Mouse (Mus musculus): ENCODE results near the gene Lrrc75a.

Lrrc75a gene

DNA sequence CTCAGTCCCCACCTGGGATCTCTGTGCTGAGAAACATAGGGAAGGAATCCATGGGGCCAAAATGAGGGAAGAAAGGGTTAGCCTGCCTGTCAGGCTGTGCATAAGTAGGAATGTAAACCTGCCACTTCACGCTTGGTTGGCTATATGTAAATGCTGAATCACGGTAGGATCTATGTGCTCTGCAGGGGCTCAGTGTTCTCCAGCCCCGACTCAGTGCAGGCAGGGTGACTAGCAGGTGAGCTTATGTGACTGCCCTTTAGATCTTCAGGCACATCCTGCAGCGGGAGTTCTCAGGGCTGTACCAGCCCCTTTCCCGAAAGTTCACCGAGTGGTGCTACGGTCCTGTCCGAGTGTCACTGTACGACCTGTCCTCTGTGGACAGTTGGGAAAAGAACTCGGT lies 58.9 kb downstream of the Lrrc75a start:
- no peak for DNase-seq

DNA sequence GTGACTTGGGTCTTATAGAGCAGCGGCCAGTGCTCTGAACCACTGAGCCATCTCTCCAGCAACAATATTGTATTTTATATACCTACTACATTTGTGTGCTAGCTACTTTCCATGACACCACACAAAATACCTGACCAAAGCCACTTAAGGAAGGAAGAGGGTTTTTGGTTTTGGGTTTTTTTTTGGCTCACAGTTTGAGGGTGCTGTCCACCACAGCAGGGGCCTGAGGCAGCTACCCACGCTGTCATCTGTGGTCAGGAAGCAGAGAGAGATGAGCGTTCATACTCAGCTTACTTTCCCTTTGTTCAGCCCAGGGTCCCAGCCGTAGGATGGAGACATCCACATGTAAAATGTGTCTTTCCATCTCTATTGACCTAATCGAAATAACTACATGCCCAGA lies 61.3 kb downstream of the Lrrc75a start:
- DNase-seq: no peak

DNA sequence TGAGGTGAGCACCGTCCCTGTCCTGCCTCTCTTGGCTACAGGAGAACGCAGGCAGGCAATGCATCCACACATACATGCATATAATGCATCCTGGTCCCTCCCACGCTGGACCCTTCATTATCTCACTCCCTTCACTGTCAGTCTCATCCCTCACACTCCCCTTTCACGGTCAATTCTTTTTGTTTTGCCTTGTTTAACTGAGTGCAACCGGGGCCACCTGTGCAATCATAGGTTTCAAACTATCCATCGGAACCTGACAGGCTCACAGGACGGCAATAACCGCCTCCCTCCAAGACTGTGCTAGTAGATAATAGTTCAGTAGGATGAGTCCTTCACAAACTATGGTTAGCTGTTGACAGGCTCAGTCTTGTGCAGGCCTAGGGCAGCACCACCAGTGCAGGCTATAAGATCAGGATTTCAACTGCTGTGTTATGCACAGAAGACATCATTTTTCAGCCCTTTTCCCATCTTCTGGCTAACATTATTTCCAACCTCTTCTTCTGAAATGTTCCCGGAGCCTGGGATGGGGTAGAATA lies 63.6 kb downstream of the Lrrc75a start:
- no peak for DNase-seq

- no peak for DNase-seq
Observed at GRCm38 (mm10) chr11:62583031-62583430, 65.3 kb downstream of the Lrrc75a start.

DNA sequence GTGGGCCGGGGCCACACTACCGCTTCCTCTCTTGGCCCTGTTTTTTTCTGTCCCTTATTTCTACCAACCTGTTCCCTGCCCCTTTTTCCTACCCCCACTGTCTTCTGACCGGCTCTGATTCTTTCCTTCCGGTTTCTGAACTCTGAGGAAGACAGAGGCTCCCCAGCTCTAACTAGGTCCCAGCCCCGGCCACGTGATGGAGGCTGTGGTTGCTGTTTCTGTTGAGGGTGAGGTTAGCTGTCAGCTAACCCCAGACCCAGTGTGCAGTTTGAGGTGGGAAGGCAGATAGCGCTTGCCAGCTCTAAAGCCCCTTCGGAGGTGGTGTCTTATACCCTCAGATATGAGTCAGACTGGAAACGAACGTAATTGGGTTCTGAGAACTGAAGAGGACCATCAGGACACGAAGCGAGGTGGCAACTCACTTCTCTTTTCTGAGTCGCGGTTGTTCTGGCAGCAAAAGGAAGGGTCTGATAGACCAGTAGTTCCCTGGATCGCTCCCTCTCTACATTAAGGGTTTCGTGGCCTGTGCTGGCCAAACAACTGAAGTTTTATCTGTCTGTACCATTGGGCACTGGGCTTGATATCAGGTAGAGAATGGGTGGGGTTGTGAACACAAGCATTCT lies 71.7 kb downstream of the Lrrc75a start:
- DNase-seq: peak in 1 of 2 experiments; percentile 29

- peak; percentile 82 to 84 for DNase-seq
Observed at GRCm38 (mm10) chr11:62575659-62576438, 72.5 kb downstream of the Lrrc75a start.

DNA sequence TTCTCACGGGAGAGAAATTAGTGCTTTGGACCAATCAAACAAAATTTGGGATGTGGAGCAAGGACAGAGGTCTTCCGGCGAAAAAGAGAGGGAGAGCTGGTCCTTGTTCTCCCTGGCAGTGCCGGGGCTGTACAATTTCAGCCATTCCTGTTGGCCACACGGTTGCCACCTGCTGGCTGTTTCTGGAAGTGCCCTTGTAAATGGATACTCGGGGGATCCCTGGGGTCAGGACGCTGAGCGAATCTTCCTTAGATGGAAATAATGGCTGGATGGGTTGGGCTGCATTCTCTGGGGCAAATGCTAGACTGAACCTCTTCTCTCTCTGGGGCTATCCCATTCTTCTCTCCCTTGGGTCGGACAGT lies 73.0 kb downstream of the Lrrc75a start:
- DNase-seq: peak; percentile 92 to 94

DNA sequence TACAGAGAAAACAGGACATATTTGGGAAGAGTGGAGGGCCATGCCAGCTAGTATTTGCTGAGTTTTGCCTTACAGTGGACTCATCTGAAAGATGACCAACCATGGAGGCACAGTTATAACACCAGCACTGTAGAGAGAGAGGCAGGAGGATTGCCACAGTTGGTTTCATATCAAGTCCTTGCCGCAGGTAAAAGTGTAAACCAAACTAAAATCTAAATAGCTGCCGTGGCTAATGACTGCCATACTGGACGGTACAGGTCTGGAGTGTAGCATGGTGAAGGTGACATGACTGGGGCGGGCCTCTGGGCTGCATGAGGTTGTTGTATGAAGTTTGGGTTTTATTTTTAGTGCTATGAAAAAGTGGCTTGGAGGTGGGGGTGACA lies 73.6 kb downstream of the Lrrc75a start:
- DNase-seq: no peak

- no peak for DNase-seq
Observed at GRCm38 (mm10) chr11:62573959-62574702, 74.2 kb downstream of the Lrrc75a start, which contains the start of gene Trpv2. Trpv2 (plus strand) TSS chr11:62574486.

- DNase-seq: no peak
Observed at GRCm38 (mm10) chr11:62568300-62568699, 80.0 kb downstream of the Lrrc75a start.

- no peak for DNase-seq
Observed at GRCm38 (mm10) chr11:62566211-62566610, 82.1 kb downstream of the Lrrc75a start.

GRCm38 (mm10) chr11:62565747-62566146 lies 82.6 kb downstream of the Lrrc75a start:
- no peak for DNase-seq

DNA sequence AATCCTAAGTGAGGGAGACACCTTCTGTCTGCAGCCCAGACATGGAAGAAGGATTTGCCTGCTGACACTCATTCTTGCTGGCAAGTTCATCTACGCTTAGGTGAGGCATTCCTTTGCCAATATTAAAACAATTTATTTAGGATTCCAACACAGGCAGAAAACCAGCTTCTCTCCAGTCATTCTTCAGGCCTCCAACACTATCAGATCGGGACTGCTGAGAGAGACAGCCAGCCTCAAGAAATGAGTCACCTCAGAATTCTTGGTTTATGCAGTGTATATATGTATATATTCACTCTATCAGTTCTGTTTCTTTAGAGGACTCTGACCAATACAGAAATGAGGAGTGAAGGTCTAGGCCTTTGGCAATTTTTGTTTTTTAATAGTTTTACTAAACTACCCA lies 84.7 kb downstream of the Lrrc75a start:
- DNase-seq: no peak

DNA sequence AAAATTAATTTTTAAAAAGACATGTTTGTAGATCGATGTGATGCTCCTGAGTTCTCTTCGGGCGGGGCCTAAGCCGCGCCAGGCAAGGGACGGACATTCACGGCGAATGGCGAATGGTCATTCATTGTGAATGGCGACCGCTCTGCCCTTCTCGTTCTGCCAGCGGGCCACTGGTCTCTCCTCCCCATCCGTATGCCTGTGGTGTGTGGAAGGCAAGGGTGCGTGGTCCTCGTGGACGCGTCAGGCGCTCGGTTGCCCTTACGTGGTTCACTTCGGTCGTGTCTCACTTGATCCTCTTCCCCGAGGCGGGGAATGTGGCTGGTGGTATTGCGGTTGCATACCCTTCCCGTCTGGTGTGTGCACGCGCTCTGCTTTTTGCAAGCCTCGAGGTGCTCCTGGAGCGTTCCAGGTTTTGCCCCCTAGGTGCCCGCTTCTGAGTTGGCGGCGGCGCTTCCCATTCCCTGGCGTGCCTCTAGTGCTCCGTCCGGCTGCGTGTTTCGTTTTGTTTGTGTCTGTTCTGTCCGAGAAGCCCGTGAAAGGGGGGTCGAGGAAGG lies 87.8 kb downstream of the Lrrc75a start:
- DNase-seq: peak; percentile 30 to 39

DNA sequence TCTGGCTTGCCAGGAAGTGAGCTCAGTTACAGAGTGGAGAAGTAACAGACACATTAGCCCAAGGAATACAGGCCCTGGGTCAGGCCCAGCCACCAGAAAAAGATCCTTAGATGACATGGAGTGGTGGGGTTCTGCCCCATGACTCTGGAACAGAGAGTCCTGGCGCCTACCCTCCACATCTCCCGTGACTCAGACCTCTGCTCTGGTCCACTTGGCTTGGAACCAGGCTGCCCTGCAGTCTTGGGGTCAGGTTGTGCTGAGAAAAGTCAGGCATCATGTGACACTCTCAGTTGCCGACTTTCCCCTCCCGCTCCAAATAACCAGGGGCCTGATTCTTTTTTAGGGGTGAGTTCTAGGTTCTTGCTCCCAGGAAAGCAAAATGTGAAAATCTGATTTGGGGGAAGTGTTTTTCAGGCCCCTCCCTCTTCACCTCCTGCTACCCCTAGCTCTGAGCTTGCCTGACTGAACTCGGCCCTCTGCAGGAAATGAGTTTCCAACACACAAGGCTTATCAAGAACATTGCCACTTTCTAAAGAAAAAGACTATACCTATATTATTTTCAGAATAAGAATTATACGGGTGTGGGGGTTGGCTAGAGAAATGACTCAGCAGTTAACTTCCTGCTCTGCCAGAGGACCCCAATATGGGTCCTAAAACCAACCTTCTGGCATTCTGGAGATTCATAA lies 89.2 kb downstream of the Lrrc75a start:
- DNase-seq: no peak

DNA sequence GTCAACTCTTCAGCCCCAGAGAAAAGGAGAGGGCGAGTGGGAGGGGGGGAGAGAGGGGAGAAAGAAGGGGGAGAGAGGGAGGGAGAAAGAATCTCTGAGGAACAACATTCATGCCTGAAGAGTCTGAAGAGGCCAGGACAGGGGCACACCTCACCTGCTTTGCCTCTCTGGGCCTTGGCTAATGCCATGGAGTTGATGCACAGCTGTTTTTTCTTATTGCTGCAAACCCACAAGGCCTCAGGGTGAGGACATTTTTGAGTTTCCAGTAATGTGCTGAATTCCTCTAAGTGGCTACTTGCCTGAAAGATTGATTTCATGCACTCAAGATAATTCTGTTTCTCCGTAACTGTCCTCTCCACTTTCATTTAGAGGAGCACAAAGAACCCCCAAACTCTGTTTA lies 90.2 kb downstream of the Lrrc75a start:
- DNase-seq: no peak

- DNase-seq: no peak
Observed at GRCm38 (mm10) chr11:62557205-62557604, 91.1 kb downstream of the Lrrc75a start.

DNA sequence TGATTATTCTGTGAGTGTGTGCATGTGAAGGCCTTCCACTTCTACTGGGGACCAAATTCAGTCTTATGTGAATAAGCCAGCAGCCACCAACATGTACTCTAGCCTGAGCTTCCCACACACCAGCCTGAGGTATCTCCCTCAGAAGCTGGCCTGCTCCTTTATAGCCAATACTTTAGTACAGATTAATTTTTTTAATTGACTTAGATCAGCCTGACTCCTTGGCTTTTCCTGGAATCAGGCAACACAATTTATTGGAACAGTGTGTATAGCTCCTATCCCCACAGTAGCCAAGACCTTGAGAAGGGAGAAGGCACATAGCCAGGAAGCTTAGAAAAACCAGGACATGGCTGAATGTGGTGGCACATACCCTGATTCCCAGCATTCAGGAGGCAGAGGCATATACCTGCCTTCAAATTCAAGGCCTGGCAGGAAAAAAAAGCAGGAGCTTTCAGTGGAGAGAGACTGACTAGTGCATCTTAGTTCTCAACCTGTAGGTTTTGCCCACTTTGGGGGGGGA lies 92.4 kb downstream of the Lrrc75a start:
- no peak for DNase-seq

- DNase-seq: no peak
Observed at GRCm38 (mm10) chr11:62554934-62555517, 93.3 kb downstream of the Lrrc75a start.

Measured in cerebellum, adult 18-20 months (tissue).